Mouse (Mus musculus) heart, embryonic 15.5 days (tissue): ENCODE results near the gene Slc3a2. TPM values are rescaled to one million over a fixed set of nuclear protein-coding genes. Genes with fewer than 3 reads are reported as not detected.

Experiments used
- ATAC-seq: fragments of 200-750 bp; cut with Nextera tagmentation; replicated peaks from 2 replicates; pipeline ENCODE4 v1.8.0; 2017; ENCODE audit warnings: low read depth, moderate TSS enrichment; ENCODE audit not compliant: insufficient number of reproducible peaks, insufficient read depth, low FRiP score
- H3K27ac ChIP-seq: fragments of 300-500 bp; sonication (generic); 2 replicates; pipeline ENCODE4 v1.5.1; 2015; ENCODE audit warnings: mild to moderate bottlenecking, inconsistent platforms
- H3K27me3 ChIP-seq: fragments of 300-500 bp; sonication (generic); 2 replicates; pipeline ENCODE4 v1.6.1; 2015; ENCODE audit warnings: inconsistent platforms
- H3K36me3 ChIP-seq: fragments of 300-500 bp; sonication (generic); 2 replicates; pipeline ENCODE4 v1.6.1; 2015; ENCODE audit warnings: mild to moderate bottlenecking, inconsistent platforms
- H3K4me1 ChIP-seq: fragments of 300-500 bp; sonication (generic); replicated peaks from 2 replicates; pipeline ENCODE4 v1.6.1; 2015; ENCODE audit warnings: inconsistent platforms
- H3K4me2 ChIP-seq: fragments of 300-500 bp; sonication (generic); 2 replicates; pipeline ENCODE4 v1.6.1; 2015; ENCODE audit warnings: inconsistent platforms, mild to moderate bottlenecking, moderate library complexity
- H3K4me3 ChIP-seq: fragments of 300-500 bp; sonication (generic); 2 replicates; pipeline ENCODE4 v1.5.1; 2015; ENCODE audit warnings: mild to moderate bottlenecking, inconsistent platforms
- H3K9ac ChIP-seq: fragments of 300-500 bp; sonication (generic); 2 replicates; pipeline ENCODE4 v1.6.1; 2015; ENCODE audit warnings: mild to moderate bottlenecking, inconsistent platforms
- H3K9me3 ChIP-seq: fragments of 300-500 bp; sonication (generic); replicated peaks from 2 replicates; pipeline ENCODE4 v1.6.1; 2016; ENCODE audit warnings: inconsistent platforms
- WGBS: fragments of 180-500 bp; shearing (Covaris S2); methylation state at CpG from one replicate; pipeline ENCODE4 v1.1.7; 2015; ENCODE audit warnings: mixed read lengths; 5-methylcytosine and 5-hydroxymethylcytosine counted together
- polyA plus RNA-seq: library from polyadenylated mRNA; unstranded; fragments of >200 nt; fragmentation: Nextera tagmentation; extraction: Ambion mirVana; gene quantifications from 2 replicates; pipeline ENCODE4 v1.2.1, GENCODE M21; 2015

The Slc3a2 gene
- polyA plus RNA-seq, 1 experiment from 2014 or later, result 59.4 TPM

GRCm38 (mm10) chr19:8706132-8706667 is 17.0 kb downstream of the Slc3a2 start:
- Histone ChIP-seq H3K4me2 (no peak overlapping the region), H3K4me1 (peaks cover 16% of the 10 kb centered on the region), H3K9me3 (no peaks in the 10 kb centered on the region), H3K36me3 (peaks cover 43% of the 10 kb centered on the region), H3K27me3 (no peaks in the 10 kb centered on the region), H3K9ac (no peak overlapping the region), H3K4me3 (no peak overlapping the region), H3K27ac (no peak overlapping the region)
- WGBS, result 76% methylated on average over 7 of the region's 7 CpGs
- no peak for ATAC-seq

- no peak overlapping the region for H3K4me3 ChIP-seq
- H3K4me1 ChIP-seq, result peaks cover 6% of the 10 kb centered on the region
- 75% methylated on average over 6 of the region's 6 CpGs for WGBS
- no peak overlapping the region for H3K27ac ChIP-seq
- no peak overlapping the region for H3K4me2 ChIP-seq
- H3K9me3 ChIP-seq, result no peaks in the 10 kb centered on the region
- no peaks in the 10 kb centered on the region for H3K27me3 ChIP-seq
- no peak overlapping the region for H3K9ac ChIP-seq
- peaks cover 36% of the 10 kb centered on the region for H3K36me3 ChIP-seq
- no peak for ATAC-seq
Observed at GRCm38 (mm10) chr19:8705026-8705708, 18.0 kb downstream of the Slc3a2 start.

GRCm38 (mm10) chr19:8703571-8703970 is 19.6 kb downstream of the Slc3a2 start:
- WGBS, result 69% methylated on average over 4 of the region's 4 CpGs

DNA sequence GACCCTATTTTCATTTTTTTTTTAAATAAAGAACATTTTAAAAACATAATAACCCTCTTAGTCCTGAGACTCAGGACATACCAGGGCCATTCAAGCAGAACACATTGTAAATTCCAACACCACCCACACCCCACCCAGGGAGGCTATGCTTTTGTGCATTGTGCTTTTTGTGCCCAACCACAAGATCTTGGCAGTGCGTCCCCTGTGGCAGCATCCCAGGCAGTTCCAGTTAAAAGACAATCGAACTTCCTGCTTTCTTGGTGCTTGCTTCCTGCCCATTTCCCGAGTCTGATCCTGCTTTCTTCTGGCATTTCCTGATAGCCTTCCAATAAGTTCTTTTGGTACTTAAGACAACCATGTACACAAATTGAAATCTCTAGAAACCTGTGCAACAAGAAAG is 20.7 kb downstream of the Slc3a2 start:
- Histone ChIP-seq H3K36me3 (peaks cover 9% of the 10 kb centered on the region), H3K4me1 (no peaks in the 10 kb centered on the region), H3K27me3 (no peaks in the 10 kb centered on the region), H3K4me3 (no peak overlapping the region), H3K27ac (no peak overlapping the region), H3K4me2 (no peak overlapping the region), H3K9ac (no peak overlapping the region), H3K9me3 (no peaks in the 10 kb centered on the region)
- WGBS, result 50% methylated on average over 3 of the region's 3 CpGs
- no peak for ATAC-seq

More at GRCm38 (mm10) chr19:8703571-8703970, 19.6 kb downstream of the Slc3a2 start:
- Histone ChIP-seq H3K36me3 (peaks cover 20% of the 10 kb centered on the region), H3K9me3 (no peaks in the 10 kb centered on the region), H3K4me3 (no peak overlapping the region), H3K4me2 (no peak overlapping the region), H3K27ac (no peak overlapping the region), H3K4me1 (no peaks in the 10 kb centered on the region), H3K27me3 (no peaks in the 10 kb centered on the region), H3K9ac (no peak overlapping the region)
- no peak for ATAC-seq

DNA sequence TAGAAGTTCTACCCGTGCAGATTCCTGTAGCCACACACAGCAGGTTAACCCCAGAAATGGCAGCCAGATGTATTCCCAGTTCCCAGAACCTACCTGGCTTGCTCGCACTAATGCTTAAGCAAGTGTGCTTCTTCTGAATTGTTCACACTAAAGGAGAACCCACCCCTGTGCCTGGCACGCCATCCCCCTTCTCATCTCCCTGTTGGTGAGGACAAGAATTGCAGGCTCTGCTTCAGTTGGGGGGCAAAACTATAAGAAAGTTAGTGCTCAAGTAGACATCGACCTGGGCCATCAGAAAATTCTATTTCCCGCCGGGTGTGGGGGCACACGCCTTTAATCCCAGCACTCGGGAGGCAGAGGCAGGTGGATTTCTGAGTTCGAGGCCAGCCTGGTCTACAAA is 23.5 kb downstream of the Slc3a2 start:
- no peak overlapping the region for H3K4me3 ChIP-seq
- no peaks in the 10 kb centered on the region for H3K36me3 ChIP-seq
- no peak for ATAC-seq
- H3K4me2 ChIP-seq, result no peak overlapping the region
- 71% methylated on average over 9 of the region's 9 CpGs for WGBS
- 0 out of 2 replicates have a peak, but pooled peaks cover 3% of the 10 kb centered on the region for H3K4me1 ChIP-seq
- no peak overlapping the region for H3K27ac ChIP-seq
- H3K9me3 ChIP-seq, result no peaks in the 10 kb centered on the region
- H3K9ac ChIP-seq, result no peak overlapping the region
- H3K27me3 ChIP-seq, result no peaks in the 10 kb centered on the region

DNA sequence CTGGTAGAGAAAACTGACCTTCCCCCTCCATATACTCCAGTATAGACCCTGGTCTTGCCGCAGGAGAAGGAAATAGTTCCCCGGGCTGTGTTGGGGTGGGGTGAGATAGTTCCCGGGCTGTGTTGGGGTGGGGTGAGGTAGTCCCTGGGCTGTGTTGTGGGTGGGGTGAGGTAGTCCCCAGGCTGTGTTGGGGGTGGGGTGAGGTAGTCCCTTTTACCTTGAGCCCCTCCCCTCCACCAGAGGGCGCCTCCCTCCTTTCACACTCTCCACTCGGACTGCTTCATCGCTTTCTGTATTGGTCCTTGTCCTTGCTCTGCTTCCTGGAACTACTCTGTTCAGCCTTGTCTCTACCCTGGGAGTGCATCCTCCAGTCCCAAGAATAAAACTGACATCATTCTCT is 27.8 kb downstream of the Slc3a2 start:
- no peak overlapping the region for H3K4me3 ChIP-seq
- no peaks in the 10 kb centered on the region for H3K36me3 ChIP-seq
- no peak overlapping the region for H3K4me2 ChIP-seq
- H3K27ac ChIP-seq, result no peak overlapping the region
- no peak overlapping the region for H3K9ac ChIP-seq
- H3K27me3 ChIP-seq, result no peaks in the 10 kb centered on the region
- no peak for ATAC-seq
- 0 out of 2 replicates have a peak, but pooled peaks cover 3% of the 10 kb centered on the region for H3K4me1 ChIP-seq
- 44% methylated on average over 6 of the region's 6 CpGs for WGBS
- H3K9me3 ChIP-seq, result no peaks in the 10 kb centered on the region

GRCm38 (mm10) chr19:8692740-8693139 is 30.4 kb downstream of the Slc3a2 start:
- Histone ChIP-seq H3K36me3 (no peaks in the 10 kb centered on the region), H3K27me3 (no peaks in the 10 kb centered on the region), H3K27ac (no peak overlapping the region), H3K9ac (no peak overlapping the region), H3K4me2 (no peak overlapping the region), H3K9me3 (no peaks in the 10 kb centered on the region), H3K4me3 (no peak overlapping the region), H3K4me1 (0 out of 2 replicates have a peak, but pooled peaks cover 3% of the 10 kb centered on the region)
- ATAC-seq, result no peak
- WGBS, result 73% methylated on average over 5 of the region's 5 CpGs

GRCm38 (mm10) chr19:8691871-8692539 is 31.2 kb downstream of the Slc3a2 start:
- Histone ChIP-seq H3K9me3 (no peaks in the 10 kb centered on the region), H3K9ac (no peak overlapping the region), H3K27me3 (no peaks in the 10 kb centered on the region), H3K4me3 (no peak overlapping the region), H3K36me3 (no peaks in the 10 kb centered on the region), H3K27ac (no peak overlapping the region), H3K4me2 (no peak overlapping the region), H3K4me1 (0 out of 2 replicates have a peak, but pooled peaks cover 3% of the 10 kb centered on the region)
- 53% methylated on average over 9 of the region's 9 CpGs for WGBS
- ATAC-seq, result no peak

DNA sequence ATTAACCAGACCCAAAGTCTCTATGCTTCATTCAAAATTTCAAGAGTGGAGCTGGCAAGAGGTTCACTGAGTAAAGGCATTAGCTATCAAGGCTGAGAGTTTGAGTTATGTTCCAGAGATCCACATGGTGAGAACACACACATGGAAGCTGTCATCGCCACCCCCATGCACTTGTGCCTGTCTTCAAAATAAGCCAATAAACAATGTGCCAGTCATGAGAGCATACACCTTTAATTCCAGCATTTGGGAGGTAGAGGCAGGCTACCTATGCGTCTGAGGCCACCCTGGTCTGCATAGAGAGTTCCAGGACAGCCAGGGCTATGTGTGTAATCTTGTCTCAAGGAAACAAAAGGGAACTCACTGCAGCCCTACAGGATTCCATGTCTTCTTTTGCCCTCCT is 39.5 kb downstream of the Slc3a2 start:
- no peak overlapping the region for H3K27ac ChIP-seq
- WGBS, result 67% methylated on average over 2 of the region's 2 CpGs
- no peak for ATAC-seq
- H3K27me3 ChIP-seq, result no peaks in the 10 kb centered on the region
- H3K9me3 ChIP-seq, result no peaks in the 10 kb centered on the region
- H3K4me3 ChIP-seq, result no peak overlapping the region
- no peak overlapping the region for H3K4me2 ChIP-seq
- H3K36me3 ChIP-seq, result no peaks in the 10 kb centered on the region
- 0 out of 2 replicates have a peak, but pooled peaks cover 2% of the 10 kb centered on the region for H3K4me1 ChIP-seq
- H3K9ac ChIP-seq, result no peak overlapping the region

GRCm38 (mm10) chr19:8682996-8683395 is 40.2 kb downstream of the Slc3a2 start:
- Histone ChIP-seq H3K9me3 (no peaks in the 10 kb centered on the region), H3K36me3 (no peaks in the 10 kb centered on the region), H3K4me1 (0 out of 2 replicates have a peak, but pooled peaks cover 2% of the 10 kb centered on the region), H3K9ac (no peak overlapping the region), H3K27me3 (no peaks in the 10 kb centered on the region), H3K4me2 (no peak overlapping the region), H3K27ac (no peak overlapping the region), H3K4me3 (no peak overlapping the region)
- 0% methylated on average over 3 of the region's 3 CpGs for WGBS
- no peak for ATAC-seq

- 81% methylated on average over 4 of the region's 4 CpGs for WGBS
- H3K36me3 ChIP-seq, result no peaks in the 10 kb centered on the region
- ATAC-seq, result no peak
- no peak overlapping the region for H3K27ac ChIP-seq
- no peaks in the 10 kb centered on the region for H3K27me3 ChIP-seq
- no peaks in the 10 kb centered on the region for H3K9me3 ChIP-seq
- H3K4me1 ChIP-seq, result 0 out of 2 replicates have a peak, but pooled peaks cover 2% of the 10 kb centered on the region
- no peak overlapping the region for H3K4me3 ChIP-seq
- no peak overlapping the region for H3K4me2 ChIP-seq
- no peak overlapping the region for H3K9ac ChIP-seq
Observed at GRCm38 (mm10) chr19:8681633-8682362, 41.4 kb downstream of the Slc3a2 start.
